Mouse (Mus musculus): ENCODE measurements around the gene Kcnk16. TPM values are rescaled to one million over a fixed set of nuclear protein-coding genes. Genes with fewer than 3 reads are reported as not detected.
"Not testable (repeated sequence)": the region's sequence is repeated elsewhere in the genome, so short reads cannot be mapped to it uniquely, and the experiment has no call there.

Gene Kcnk16
- total RNA-seq (2021): not detected

DNA sequence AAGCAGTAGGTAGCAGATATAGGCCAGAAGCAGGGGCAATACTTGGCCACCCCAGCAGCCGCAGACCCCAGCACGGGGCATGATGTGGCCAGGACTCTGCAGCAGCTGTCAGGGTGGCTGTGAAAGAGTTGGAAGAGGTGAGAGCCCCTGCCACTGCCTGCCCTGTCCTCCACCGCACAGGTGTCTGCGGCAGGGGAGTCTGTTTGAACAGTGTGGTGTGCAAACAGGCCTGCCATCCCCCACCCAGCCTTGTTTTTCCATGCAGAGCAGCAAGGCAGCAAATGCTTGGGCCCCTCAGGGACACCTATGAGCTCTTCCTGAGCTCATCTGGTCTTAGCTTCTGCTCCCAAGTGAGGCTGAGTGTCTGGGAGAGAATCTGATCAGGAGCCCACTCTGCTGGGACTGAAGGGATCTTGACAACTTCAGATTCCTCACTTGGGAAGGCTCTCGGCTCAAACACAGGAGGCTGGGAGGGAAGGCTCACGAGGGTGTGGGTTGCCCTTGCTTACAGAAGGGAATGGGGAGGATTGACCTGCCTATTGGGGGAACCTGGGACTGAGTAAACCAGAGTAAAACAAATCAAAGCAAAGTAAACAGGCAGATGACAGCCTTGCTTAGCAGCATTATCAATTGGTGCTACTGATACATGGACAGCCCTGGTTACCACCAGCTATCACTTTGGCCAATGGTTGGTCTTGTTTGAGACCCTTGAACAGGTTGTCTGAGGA, at the start of gene Kcnk16:
Gene Kcnk16, minus strand, starts transcription at position 118 of the 728 bp plus-strand sequence.
- DNase-seq: no peak
- intact Hi-C loops (cut with DNase I): no loop called here

DNA sequence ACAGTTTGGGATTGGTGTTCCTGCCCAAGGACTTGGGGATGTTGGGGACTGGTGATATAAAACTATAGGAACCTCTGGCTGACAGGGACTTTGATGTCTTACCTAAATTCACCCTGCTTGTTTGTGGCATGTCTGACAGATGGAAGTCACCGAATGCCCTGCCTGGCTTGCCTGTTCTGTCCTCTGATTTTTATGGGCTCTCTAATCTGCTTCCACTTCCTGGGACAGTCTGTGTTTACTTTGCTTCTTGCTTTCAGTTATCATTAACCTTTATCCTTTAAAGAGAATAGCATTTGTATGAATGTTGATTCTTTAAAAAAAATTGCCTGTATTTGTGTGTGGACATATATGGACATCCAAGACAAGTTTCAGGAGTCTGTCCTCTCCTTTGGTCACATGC, 46.1 kb upstream of the Kcnk16 start:
- DNase-seq: no peak
- intact Hi-C loops (cut with DNase I): no loop called here

DNA sequence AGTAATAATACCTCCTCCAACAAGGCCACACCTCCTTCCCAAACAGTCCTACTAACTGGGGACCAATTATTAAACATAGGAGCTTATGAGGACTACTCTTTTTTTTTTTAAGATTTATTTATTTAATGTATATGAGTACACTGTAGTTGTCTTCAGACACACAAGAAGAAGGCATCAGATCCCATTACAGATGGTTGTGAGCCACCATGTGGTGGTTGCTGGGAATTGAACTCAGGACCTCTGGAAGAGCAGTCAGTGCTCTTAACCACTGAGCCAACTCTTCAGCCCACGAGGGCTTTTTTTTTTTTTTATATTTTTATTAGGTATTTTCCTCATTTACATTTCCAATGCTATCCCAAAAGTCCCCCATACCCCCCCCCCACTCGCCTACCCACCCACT, 36.1 kb upstream of the Kcnk16 start:
- DNase-seq; intact Hi-C loops (cut with DNase I): not testable (repeated sequence)

DNA sequence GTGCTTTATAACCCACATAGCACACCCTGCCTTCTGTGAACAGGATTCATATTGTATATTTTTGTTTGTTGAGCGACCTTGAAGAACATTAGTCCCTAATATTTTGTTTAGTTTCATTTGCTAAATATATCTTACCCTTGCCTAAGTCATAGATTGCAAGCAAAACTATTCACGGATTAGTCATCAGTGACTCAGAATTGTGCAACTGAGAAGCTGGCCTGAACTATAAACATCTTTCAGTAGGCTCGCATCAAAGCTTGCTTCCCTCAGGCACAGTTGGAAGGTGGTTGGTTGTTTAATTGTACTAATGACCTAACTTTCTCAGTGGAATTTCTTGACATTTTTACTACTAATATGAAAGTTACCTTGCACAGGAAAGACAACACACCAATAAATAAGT, 29.1 kb upstream of the Kcnk16 start:
- DNase-seq: no peak
- intact Hi-C loops (cut with DNase I): no loop called here

DNA sequence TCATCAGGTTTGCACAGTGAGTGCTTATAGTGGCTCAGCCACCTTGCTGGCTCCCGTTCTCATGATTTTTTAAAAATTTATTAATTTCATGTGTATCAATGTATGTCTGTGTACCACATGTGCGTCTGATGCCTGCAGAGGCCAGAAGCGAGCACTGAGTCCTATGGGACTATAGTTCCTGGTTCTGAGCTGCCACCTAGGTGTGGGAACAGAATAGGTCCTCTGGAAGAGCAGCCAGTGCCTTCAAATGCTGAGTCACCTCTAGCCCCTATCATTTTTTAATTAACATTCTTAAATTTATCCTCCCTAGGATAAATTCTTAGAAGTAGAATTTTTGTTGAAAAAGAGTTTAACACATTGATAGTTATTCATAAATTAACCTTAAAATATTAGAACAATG, 28.6 kb upstream of the Kcnk16 start:
- intact Hi-C loops (cut with DNase I): no loop called here
- DNase-seq: no peak

DNA sequence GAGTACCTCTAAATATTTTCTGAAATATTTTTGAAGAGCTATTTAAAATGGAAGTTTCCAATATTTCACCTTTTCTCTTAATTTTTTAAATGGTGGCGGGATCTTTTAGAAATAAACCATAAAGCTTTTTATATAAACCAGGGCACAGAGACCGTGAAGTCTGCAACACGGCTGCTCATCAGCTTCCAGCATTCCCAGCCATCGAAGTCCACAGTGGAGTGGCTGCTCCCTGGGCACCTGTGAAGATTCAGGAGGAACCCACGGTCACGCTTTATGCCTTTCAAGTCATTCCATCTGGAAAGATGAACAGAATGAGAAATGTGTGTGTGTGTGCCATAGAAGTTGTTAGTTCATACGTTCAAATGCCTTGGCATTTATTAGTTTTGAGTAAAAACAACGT, 25.9 kb upstream of the Kcnk16 start:
- intact Hi-C loops (cut with DNase I): no loop called here
- DNase-seq: no peak

- intact Hi-C loops (cut with DNase I): no loop called here
- peak; percentile 80 for DNase-seq
Observed at GRCm38 (mm10) chr14:20294117-20294892, 25.3 kb upstream of the Kcnk16 start, which contains the start of gene Nudt13. Gene Nudt13 (plus strand): TSS chr14:20294697.

- DNase-seq: no peak
- intact Hi-C loops (cut with DNase I): no loop called here
Observed at GRCm38 (mm10) chr14:20291391-20291790, 22.4 kb upstream of the Kcnk16 start.

DNA sequence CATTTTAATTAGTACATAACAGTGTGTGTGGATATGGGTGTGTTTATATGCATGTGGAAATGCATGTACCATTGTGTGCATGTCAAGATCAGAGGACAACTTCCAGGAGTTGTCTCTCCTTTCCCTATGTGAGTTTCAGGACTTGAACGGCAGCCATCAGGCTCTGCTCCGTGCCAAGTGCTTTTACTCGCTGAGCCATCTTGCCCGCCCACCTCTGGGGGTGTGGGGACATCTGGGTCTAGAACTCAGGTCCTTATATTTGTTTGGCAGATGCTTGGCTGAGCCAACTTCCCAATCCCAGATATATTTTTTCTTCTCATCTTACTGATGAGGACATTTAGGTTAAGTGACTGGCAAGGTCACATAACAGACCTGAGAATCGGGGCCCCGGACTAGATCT, 578 bp downstream of the Kcnk16 start:
- intact Hi-C loops (cut with DNase I): no loop called here
- DNase-seq: peak; percentile 54

- intact Hi-C loops (cut with DNase I): no loop called here
- no peak for DNase-seq
Observed at GRCm38 (mm10) chr14:20262346-20262745, 6.7 kb downstream of the Kcnk16 start.

DNA sequence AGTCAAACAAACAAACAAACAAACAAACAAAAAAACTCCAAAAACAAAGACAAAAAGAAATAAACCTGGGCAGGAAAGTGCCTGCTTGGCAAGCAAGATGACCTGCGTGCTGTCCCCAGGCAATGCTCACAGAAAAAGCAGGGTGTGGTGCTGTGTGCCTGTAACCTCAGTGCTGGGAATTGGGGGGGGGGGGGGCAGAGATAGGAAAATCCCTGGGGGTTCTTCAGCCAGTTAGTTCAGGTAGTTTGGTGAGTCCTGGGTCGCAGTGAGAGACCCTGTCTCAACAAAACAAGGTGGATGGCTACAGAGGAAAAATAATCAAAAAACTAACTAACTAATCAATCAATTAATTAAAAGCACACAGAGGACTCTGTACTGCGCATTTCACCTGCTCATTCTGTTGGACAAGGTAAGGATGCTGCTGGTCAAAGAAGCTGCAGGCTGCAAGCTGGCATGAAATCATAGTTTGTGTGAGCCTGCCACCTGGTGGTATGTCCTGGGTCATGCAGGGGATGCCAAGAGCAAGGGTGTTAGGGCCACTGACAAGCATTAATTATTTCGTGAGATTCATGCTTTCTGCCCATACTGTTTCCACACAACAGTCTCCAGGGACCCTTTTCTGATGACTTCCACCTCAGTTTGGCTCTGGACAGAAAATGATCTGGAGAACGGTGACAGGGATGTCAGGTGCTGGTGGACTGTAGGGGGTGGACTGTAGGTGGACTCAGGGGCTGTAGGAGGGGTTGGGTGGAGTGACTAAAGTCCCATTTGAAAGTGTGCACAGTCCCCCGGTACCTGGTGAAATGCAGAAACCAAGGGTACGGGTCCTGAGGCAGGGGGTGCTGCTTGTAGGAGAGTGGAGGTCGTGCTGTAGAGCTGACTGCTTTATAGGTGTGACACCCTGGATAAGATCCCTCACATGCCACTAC, 10.6 kb downstream of the Kcnk16 start:
- intact Hi-C loops (cut with DNase I): loop anchor here (5.0 kb wide), 3 partner anchors 146 to 416 kb away; no protein-coding TSS in a partner anchor
- peak; percentile 80 for DNase-seq

DNA sequence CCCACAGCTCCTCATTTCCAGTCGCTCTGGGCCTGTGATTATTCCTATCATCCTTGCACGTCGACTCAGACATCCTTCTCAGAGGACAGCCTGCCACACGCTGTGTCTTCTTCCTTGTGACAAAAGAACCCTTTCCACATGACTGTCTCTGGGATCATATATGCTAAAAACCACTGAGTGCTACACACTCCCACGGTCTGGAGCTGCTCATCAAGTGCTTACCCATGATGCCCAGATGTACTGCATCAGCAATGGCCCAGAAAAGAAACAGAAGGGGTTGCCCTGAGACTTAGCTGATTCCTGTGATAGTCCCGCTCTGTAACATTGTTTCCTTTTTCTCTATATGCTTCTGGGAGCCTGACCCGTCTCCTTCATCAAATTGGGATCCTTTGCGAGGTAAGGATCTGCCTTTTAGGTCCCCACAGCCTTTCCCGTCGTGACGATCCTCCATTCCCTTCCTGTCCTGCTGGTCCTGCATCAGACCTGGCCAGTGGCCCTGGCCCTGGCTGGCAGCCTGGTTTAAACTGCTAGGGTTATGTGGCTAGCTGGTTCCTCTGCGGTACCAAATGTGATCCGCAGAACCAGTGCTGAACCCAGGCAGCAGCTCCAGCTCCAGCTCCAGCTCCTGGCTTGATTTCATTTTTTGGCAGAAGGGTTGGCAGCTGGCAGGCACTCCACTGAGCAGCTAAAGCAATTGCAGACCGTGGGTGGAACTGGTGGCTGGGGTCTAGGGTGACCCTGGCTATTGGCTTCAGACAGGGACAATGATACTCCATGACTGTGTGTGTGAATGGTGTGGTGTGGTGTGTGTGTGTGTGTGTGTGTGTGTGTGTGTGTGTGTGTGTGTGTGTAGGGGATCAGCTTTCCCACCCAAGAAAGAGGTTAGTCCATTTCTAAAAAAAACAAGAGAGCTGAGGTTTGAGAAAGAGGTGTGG, 18.5 kb downstream of the Kcnk16 start:
- DNase-seq: peak; percentile 55
- intact Hi-C loops (cut with DNase I): no loop called here

GRCm38 (mm10) chr14:20248001-20248400, 21.0 kb downstream of the Kcnk16 start:
- intact Hi-C loops (cut with DNase I): no loop called here
- no peak for DNase-seq

- intact Hi-C loops (cut with DNase I): no loop called here
- DNase-seq: no peak
Observed at GRCm38 (mm10) chr14:20246811-20247266, 22.2 kb downstream of the Kcnk16 start.

- intact Hi-C loops (cut with DNase I): no loop called here
- no peak for DNase-seq
Observed at GRCm38 (mm10) chr14:20245861-20246260, 23.1 kb downstream of the Kcnk16 start.

- intact Hi-C loops (cut with DNase I): no loop called here
- no peak for DNase-seq
Observed at GRCm38 (mm10) chr14:20245318-20245717, 23.7 kb downstream of the Kcnk16 start.

DNA sequence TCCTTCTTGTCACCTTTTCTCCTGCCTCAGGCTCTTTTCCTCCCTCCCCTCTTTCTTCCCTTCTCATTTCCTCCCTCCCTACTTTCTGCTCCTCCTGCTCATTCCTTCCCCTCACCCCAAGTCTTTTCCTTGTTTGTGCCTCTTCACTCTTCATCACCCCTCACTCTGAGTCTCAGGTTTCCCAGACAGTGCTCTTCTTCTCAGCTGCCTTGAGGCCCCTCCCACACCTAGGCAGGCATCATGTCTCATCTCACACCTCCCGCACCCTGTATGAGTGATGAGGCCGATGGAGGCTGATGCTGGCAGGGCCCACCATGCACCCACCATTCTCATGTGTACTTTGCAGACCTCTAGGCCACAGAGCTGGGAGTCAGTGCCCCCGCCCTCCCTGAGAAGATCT, 25.8 kb downstream of the Kcnk16 start:
- no peak for DNase-seq
- intact Hi-C loops (cut with DNase I): no loop called here

- DNase-seq: no peak
- intact Hi-C loops (cut with DNase I): no loop called here
Observed at GRCm38 (mm10) chr14:20242454-20242853, 26.5 kb downstream of the Kcnk16 start.

- intact Hi-C loops (cut with DNase I): no loop called here
- no peak for DNase-seq
Observed at GRCm38 (mm10) chr14:20234403-20234802, 34.6 kb downstream of the Kcnk16 start.
